Mouse (Mus musculus) thymus, postnatal 10 days (tissue): ENCODE results near the gene Pou4f2.

Experiments used
- DNase-seq, 2 experiments: peaks; one replicate each; pipeline ENCODE4 v3.0.0; 2021; ENCODE audit warnings: low spot score in 2 of 2

Pou4f2 gene

DNA sequence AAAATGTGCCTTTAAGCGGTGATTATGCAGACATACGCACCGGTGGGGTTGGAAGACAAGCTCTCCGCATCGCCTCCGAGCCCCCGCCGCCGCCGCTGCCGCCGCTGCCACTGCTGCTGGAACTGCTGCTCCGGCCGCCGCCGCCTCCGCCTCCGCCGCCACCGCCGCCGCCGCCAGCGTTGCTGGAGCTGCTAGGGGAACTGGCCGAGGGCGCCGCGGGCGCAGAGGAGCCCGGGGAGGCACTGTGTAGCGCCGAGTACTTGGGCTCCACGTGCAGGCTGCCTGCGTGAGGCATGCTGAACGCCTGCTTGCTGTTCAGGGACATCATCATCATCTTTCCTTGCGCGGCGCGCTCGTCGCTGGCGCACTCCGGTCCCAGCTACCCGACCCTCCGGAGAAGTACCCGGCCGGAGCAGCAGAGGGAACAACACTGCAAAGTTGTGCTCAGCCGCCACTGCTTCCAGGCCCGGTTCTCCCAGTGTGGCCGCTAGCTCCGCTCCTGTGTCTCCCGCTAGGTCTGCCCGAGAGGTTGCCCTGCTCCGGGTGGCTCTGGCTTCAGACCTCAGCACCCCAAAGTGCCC lies at the start of gene Pou4f2:
TSS of gene Pou4f2 (minus strand) at position 575 of the 581 bp plus-strand sequence.
- DNase-seq: no peak

DNA sequence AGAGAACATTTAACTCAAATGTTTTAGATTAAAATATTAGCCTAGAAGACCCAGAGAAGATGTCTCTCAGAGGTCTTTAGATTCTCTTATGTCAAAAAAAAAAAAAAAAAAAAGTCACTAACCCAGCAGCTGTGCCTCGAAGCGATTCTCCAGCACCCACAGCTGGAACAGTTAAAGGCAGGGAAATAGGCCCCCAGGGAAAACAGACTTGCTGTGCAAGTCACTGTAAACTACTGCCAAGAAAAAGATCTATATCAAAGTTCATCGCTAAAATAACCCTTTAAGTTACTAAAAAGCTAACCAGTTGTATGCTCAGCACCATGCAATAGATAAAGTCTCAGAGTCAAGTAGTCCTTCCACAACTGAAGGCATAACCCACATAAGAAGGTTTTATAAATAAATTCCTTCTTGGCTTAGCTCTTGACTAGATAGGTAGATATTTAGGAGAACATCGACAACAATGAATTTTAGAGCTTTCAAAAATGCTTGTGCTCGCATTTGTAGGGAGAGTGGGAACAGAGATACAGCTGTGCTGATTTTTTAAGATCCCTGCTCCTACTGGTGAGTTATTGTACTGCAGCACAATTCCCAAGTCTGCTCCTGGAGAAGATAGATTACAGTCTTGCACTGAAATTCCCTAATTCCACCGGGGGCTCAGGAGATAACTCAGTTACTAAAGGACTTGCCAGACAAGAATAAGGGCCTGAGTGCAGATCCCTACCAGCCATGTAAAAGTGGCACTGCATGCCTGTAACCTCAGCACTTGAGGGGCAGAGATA lies 40.8 kb upstream of the Pou4f2 start:
- no peak for DNase-seq

DNA sequence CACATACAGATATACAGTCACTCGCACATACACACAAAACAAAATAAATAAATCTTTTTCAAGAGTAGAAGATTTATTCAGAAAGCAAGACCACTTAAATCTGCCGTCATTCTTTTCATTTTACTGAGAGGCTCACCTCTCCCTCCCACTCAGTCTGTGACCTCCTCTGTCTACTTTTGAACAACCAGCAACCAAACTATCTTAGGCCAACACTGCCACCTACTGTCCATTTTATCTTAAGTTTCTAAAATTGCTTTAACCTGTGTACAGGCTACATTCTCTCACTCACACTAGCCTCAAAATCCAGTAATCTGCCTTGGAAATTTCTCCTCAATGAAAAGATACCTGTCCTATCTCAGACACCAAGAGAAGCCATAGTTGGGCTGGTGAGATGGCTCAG lies 31.4 kb upstream of the Pou4f2 start:
- DNase-seq: no peak

DNA sequence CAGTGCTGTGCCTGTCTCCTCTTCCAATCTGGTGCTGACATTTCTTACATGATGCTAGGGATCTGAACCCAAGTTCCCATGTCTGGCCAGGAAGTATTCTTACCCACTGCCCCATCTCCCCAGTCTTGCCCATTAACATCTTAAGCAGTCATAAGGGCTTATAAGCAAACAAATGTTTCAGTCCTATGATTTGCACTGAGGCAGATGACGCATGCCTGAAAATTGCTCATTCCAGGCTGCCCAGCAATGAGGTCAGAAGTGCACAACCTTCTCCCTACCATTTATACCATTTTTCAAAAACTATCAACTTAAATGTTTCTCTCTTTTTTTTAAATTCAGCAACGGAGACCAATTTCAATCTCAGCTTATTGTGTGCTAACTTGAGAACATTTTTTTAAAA lies 27.5 kb upstream of the Pou4f2 start:
- DNase-seq: no peak

DNA sequence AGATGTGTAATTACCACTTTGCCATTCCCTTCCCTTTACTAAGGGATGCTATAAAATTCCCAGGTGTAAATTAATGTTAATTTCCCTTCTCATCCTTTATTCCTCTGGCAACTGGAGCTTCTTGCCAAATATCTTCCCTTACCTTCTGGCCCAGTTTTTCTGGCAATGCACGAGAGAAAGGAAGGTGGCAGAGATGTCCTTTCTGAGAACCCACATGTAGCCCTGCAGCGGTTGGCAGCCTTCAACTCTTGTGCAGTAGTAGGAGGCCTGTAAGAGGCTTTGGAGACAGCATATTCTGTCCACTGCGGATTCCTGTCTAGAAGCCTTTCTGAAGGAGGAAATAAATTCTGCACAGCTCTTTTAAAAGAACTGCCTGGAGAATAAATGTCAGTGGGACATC lies 20.0 kb upstream of the Pou4f2 start:
- no peak for DNase-seq

DNA sequence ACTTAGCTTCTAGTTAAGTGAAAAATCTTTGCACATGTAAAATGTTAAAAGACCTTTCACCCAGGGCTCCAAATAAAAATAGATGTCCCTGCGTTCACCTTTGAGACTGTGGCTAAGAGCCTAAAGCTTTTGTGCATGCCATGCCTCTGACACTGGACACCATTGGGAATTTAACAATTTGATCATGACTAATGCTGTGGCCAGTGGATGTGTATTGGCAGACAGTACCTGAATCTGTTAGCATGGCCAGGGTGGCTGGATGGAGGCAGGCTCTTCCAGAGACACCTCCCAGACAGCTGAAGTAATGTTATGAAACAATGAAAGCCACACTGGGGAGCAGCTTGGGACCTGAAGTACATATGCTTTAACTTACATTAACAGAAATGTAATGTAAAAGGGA lies 6.3 kb upstream of the Pou4f2 start:
- DNase-seq: no peak

DNA sequence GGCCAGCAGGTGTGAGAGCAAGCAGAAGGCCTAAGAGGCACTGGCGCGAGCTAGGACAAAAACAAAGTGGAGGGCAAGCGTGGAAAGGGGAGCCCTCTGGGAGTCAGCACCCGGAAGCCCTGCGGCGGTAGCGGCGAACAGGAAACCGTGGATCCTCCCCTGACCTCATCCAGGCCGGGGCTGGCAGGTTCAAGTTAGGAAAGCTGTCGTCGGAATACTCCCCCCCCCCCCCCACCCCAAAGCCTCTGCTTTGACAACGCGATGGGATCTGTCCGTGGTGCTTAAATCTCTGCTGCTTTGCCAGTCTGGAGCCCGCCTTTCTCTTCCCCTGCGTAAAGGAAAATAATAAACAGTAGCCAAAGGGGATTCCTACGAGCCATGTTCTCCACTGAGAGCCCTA lies 1.7 kb upstream of the Pou4f2 start:
- DNase-seq: no peak

DNA sequence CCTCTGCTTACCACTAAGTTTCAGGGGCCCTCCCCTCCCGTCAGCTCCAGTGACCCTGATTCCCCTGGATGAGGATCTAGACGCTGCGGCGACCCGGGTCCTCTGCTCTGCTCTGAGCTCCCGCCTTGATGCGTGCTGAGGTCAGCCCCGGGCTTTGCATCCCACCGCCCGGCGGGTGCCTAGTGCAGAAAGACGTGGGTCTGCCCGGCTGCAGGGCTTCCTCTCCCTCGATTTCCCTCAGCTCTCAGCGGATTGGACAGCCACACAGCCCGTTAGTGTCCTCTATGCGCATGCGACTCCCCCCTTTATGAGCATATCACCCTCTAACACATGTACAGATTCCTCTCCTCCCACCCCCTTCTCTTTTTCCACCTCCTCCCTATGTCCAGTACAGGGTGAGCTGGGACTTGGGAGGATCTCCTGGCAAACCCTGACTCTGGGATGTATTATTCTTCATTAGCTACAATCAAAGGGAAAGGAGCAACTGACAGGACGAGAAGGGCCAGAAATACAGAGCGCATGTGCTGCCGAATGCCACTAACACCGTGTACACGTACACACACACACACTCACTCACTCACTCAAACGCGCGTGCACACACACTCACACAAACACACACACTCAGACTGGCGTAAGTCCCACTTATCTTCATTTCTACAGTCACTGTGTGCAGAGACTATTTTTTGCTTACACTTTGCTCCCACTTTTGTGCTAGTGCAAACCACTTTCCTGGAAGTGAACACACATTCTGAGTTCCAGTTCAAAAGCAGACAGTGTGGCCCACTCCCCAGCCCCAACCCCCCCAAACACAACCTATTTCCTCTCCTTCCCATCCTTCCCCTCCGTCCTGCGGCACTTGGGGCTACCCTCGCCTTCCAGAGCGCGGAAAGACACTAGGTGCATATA lies 948 bp upstream of the Pou4f2 start:
- DNase-seq: no peak

DNA sequence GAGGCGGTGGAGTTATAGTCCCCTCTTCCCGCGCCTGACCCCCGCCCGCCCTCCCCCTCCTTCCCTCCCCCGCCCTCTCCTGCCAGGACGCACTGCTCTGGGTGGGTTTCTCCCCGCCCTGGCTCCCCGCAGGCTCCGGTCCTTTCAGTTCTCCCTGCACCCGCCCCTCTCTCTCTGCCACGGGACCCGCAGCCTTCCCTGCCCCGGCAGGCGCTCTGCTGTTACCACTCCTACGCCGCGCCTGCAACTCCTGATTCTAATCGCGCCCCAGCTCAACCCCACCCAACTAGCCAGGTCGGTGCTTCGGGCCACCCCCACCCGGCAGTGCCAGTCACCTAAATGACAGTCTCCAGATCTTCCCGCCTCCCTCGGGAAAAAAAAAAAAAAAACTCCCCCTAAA lies 216 bp upstream of the Pou4f2 start:
- no peak for DNase-seq

DNA sequence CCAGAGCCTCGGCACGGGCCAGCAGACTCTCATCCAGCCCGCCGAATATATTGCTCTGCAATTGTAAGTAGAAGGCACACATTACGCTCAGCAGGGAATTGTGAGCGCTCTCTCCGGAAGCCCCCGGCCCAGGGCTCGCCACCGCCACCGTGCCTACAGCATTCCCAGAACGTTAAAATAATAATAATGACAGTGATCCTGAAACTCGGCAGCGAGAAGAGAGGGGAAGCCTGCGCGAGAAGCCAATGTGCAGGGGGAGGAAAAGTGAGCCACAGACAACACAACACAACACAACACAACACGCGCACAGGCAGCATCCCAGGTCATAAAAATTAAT lies 853 bp downstream of the Pou4f2 start:
- DNase-seq: no peak

DNA sequence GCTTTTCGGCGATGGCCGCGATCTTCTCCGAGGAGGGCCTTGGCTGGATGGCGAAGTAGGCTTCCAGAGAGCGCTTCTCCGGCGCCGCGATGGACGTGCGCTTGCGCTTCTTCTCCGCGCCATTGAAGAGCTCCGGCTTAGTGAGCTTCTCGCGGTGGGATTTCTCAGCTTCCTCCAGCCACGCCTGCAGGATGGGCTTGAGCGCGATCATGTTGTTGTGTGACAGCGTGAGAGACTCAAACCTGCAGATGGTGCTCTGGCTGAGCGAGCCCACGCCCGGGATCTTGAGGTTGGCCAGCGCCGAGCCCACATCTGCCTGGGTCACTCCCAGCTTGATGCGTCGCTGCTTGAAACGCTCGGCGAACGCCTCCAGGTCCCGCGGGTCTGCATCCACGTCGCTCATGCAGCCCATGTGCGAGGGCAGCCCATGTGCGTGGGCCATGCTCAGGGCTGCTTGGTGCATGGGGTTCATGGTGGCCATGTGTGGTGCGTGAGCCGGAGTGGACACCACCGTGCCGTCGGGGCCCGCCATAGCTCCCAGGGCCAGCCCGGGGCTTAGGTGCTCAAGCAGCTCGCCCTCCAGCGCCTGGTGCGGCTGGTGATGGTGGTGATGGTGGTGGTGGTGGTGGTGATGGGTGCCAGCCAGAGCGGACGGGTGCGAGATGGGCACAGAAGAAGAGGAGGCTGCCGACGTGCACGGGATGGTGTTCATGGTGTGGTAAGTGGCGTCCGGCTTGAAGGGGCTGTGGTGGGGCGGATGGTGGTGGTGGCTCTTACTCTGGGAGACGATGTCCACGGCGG lies 1.4 kb downstream of the Pou4f2 start:
- no peak for DNase-seq

DNA sequence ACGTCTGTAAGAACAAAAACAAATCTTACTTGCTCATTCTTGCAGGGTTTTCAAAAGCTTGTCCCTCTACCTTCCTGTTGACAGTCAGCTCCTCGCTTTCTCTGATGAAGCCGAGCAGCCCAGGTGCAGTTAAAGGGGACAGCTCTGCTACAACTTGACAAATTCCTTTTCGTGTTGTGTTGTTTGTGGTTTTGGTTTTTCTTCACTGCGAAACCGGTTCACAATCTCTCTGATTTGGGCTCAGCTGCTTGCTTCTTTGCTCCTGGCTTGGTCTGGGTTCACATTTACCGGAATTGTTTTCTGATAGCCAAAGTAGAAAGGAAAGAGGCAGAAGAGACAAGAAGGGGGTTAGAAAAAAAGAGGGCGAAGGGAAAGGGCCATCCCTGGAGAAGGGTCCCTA lies 2.1 kb downstream of the Pou4f2 start:
- DNase-seq: no peak

DNA sequence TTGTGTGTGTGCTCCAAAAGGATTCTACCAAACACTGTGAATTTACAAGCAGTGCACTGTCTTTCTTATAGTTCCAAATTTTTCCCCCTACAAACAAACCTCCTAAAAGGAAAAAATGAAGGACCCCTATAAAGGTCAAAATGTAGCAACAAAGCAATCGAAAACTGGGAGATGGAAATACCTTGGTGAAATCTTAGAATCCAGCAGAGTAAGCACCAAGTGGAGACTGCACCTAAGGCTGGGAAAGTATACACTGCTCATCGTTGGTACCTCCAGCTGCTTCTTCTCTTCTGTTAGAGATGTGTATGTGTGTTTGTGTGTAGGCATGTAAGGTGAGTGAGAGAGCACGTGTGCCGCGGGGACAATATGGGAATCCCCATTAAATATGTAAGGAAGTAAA lies 3.1 kb downstream of the Pou4f2 start:
- no peak for DNase-seq

DNA sequence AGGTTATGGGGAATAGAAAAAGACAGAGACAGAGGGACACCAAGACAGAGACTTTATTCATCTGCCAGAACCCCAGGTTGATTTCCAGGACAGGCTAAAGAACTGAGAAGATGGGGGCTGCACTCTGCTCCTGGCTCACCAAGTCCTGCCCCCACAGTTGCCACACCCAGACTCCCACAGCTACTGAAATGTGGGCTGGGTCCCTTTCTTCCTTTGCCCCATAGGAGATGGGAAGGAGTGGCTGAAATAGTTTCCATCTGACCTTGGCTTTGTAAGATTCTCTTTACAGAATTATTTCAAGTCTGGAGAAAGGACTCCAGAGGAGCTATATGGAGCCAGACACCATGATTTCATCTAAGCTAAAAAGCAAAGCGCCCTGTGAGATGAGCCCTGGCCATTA lies 4.0 kb downstream of the Pou4f2 start:
- no peak for DNase-seq

DNA sequence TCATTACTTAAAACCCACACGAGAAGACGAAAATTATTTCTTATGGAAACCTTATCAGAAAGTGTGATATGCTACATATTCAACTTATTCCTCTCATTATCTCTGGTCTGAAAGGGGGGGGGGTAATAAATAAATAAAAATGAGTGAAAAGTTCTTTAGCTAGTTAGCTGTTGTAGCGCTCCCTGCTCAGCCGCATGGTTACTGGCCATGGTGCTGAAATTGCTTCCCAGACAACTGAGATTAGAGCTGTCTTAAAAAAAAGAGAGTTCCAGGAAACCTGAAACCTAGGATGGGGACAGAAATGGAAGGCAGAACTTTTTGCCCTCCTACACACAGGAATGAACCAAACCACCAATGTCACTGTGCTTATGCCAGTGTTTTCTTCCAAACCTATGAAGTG lies 5.1 kb downstream of the Pou4f2 start:
- no peak for DNase-seq

DNA sequence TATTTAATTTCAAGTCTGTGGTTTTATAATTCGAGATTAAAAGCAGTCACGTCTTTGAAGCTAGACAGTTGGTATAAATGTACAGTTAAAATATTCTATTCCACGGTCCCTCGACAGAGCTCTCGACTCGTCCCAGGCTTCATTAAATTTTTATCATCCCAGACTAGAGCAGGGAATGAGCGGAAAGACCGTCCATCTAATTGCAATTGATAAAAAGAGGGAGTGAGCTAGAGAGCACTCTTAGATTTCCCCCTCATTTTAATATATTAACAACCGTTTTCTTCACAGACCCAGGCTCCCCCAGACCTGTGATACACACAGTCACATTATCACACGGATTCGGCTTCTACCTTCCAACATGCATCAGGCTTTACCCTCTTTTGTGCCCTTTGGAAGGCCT lies 8.3 kb downstream of the Pou4f2 start:
- DNase-seq: no peak

DNA sequence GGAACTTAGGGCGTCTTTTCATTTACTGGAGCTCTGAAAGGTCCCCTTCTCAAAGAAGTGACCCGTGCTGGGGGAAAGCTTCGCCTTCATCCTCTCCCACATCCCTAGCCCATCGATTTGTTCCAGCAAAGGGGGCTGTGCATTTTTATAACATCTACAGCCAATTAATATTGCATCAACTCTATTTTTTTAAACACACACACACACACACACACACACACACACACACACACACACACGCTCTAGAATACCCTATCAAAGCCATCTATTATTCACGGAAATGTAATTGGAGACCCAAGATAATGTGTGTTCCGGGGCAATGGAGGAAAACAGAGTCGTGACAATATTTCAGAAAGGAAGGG lies 8.7 kb downstream of the Pou4f2 start:
- no peak for DNase-seq

DNA sequence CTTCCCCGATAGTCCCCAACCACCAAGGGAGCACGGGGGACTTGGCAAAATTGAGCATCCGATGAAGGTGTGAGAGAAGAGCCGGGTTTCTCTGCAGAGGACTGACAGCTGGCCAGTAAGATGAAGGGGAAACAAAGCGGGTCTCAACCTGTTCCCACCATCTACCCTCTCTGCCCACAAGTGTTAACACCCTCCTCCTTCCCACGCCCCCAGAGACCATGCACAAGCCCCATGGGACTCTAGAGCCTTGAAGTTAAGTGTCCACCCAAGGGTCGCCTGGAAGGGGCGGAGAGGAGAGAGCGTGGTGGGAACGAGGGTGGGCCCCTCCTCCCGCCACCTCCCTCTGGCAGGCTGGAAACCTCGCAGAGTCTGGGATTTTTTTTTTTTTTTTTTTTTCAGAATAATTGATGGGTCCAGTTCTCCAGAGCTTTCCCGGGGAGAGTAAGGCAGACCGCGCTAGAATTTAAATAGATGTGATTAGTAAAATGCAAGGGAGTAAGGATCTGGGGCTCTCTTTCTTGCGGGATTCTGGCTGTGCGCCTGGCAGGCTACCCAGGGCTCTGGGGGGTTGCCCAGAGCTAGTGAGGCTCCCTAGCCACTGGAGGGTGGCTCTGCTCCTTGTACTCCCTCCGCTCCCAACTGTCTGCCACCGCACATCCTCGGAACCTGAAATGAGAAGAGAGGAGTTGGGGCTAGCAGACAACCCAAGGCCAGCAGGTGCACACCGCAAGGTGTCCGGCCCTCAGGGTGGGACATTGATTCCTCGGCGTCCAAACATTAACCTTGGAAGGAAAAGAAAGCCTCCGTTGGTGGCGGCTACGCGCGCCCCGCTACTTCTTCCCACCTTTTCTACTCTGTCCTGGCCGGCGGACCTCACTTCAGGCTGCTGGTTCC lies 9.3 kb downstream of the Pou4f2 start:
- DNase-seq: no peak

DNA sequence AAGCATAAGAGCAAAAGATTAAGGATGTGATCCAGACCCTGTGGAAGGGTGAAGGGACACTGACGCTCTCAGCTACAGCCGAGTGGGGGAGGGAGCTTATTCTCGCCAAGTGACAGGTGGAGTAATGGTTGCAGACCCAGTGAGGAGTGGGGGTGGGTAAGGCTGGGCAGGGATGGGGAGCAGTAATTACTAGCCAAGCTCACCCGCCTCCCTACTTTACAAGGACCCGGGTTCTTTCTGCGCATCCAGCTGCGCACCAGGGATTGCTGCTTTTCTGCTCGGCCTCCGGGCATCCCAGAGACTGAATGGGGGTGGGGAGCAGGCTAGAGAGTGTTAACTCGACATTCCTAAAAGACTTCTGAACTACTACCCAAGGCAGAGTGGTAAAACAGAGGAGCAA lies 10.0 kb downstream of the Pou4f2 start:
- DNase-seq: no peak

DNA sequence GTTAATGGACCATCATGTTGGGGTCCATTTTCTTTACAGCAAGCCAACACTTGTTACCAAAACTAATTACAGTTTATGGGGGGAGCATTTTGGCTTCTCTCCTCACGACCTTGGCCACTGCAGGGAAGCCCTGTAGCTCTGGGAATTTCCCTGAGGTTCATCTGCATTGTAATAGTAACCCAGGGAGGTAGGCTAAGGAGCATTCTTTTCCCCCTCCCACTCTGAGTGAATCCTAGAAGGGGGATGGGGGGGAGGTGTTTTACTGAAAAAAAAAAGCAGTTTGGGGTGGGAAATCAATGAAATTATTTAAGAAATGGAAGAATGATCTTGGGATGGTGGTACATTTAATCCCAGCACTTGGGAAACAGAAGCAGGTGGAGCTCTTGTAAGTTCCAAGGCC lies 12.5 kb downstream of the Pou4f2 start:
- no peak for DNase-seq

DNA sequence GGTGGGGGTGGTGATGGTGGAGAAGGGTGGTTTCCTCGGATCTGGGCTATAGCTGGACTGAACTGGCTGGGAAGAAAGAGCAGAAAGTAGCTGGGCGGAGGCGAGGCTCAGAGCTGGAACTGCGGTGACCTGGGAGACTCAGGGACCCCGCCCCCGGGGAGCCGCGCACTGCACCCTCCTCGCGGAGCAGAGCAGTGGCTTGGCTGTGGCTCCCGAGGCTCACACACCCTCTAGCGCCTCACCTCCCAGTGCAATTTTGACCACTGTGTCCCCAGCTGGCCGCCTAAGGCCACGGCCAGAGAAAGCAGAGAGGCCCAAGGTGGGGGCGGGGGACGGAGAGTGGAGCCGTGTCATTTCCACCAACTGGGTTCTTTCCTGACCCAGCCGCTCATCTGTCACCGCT lies 16.3 kb downstream of the Pou4f2 start:
- no peak for DNase-seq
